Mouse (Mus musculus) MN1 (cell line): ENCODE measurements around the gene Hoxb8.
A peak's percentile ranks its signal among the peaks of the same experiment; 100 is the strongest.

Experiments used
- DNase-seq: peaks from one replicate; pipeline ENCODE4 v3.0.0-alpha.2; 2016; ENCODE audit warnings: low spot score

Gene Hoxb8

DNA sequence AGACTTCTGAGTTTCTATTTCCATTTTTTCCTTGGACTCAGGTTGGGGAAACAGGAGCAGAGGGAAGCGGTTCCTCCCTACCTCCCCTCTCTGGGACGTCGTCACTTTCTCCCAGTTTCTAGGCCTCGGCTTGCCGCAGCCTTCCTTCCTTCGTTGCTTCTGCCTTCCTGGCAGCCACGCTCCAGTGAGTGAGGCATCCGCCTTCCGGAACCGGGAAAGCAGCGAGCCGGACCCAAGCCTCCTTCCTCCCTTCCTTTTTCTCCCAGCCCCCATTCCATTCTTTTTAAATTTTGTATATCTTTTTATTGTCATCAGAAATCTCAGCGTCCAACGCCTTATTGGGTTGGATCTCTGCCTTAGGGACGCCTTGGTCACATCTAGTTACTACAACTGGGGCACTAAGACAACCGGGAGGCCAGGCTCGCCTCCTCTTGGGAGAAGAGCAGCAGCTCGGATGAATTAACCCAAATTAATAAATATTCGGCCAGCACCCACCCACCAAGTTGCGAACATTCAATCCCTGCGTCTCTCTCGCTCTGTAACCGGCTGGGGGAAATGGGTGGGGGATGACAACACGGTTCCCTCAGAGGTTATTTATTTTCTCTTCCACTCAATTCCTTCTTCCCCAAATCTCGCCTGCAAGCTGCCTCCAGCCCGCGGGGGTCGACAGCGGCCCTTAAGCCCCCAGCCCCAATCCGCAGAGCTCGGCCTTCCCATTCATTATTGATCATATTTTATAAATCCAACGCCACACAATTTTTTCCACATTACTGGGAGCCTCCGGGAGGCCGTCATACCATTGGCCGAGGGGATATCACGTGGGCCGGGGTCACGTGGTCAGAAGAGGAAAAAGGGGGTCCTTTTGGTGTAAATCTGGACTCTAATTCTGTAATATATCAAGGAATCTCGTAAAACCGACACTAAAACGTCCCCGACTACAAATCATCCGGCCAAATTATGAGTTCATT lies 4.3 kb downstream of the Hoxb8 start, which contains the start of gene Hoxb7:
Gene Hoxb7, plus strand, starts transcription at position 853 of the 968 bp plus-strand sequence.
- DNase-seq: no peak

DNA sequence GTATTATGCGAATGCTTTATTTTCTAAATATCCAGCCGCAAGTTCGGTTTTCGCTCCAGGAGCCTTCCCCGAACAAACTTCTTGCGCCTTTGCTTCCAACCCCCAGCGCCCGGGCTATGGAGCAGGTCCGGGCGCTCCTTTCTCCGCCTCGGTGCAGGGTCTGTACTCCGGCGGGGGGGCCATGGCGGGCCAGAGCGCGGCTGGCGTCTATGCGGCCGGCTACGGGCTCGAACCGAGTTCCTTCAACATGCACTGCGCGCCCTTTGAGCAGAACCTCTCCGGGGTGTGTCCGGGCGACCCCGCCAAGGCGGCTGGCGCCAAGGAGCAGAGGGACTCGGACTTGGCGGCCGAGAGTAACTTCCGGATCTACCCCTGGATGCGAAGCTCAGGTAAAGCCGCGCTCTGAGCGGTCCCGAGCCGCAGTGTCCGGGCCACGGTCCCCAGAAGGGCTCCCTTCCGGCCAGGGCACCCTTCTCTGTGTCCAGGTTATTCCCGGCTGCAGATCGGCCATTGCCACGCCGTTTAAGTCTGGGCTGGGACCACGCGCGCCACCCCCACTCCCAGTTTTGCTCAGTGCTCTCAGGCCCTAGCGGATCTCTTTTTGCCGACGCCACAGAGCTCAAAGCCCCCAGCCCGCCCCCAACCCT lies 5.2 kb downstream of the Hoxb8 start:
- no peak for DNase-seq

DNA sequence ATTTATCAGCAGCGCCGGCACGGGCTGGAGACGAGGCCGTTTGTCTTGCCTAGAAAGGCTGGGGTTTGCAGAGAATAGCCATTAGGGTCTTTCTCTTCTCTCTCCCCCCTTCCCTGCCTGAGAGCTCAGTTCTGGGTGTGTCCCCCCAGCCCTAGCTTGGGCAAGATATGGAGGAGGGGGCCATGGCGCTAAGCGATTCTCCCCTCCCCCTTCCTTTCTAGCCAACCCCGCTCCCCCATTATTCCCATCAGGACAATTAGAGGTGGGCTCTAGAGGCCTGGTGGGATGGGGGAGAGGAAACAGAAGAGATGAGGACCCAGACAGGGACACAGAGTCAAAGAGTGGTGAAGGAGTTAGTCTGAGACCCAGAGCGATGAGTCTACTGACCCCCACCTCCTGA lies 5.7 kb downstream of the Hoxb8 start:
- no peak for DNase-seq

DNA sequence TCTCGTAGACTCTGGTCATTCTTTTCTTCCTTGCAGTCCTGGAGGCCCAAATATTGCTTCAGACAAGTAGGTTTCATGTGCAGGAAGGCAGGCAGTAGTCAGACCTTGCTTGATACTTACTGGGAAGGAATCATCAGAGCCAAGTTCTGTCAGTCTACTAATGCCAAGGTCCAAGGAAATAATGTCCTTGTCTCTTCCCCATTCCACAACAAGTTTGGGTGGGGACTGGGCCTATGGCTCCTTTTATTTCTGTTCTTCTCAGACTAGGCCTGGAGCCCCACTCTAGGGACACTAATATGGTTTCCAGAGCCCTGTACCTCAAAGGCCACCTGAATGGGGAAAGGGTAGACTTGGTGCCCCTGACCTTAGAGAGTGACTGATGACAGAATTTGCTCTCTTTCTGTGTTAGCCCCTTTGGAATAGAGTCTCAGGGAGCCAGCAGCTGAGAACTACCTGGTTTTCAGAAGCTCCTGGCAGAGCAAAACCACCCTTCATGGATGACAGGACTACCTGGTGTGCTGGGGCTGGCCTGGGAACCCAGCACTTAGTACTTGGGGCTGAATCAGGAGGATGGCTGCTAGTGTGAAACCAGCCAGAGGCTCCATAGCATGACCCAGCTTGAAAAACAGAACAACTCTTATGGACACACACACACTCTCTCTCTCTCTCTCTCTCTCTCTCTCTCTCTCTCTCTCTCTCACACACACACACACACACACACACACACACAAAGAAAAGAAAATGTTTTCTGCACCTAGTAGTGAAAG lies 6.9 kb downstream of the Hoxb8 start:
- no peak for DNase-seq

DNA sequence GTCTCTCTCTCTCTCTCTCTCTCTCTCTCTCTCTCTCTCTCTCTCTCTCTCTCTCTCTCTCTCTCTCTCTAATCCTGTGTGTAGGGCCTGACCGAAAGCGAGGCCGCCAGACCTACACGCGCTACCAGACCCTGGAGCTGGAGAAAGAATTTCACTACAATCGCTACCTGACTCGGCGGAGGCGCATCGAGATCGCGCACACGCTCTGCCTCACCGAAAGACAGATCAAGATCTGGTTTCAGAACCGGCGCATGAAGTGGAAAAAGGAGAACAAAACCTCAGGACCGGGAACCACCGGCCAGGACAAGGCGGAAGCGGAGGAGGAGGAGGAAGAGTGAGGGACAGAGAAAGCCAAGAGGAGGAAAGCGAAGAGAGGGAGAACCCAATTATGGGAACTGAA lies 7.6 kb downstream of the Hoxb8 start:
- DNase-seq: no peak

DNA sequence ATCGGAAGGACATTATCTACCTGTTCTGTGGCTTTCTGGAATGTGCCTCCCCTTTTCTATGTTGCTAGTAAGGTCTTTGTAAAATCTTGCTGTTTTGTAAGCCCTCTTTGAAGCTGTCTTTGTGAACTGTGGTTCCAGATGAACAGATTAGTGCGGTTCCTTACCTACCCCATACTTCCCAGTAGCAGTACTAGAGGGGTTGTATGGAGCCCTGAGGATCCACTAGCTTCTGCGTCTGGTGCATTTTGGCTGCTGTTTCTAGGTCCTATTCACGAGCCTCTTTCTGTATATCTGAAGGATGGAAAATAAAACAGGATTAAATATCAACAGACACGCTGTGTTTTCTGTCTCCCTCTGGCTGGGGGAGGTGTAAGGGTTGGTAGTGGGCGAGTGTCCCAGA lies 8.1 kb downstream of the Hoxb8 start:
- no peak for DNase-seq

DNA sequence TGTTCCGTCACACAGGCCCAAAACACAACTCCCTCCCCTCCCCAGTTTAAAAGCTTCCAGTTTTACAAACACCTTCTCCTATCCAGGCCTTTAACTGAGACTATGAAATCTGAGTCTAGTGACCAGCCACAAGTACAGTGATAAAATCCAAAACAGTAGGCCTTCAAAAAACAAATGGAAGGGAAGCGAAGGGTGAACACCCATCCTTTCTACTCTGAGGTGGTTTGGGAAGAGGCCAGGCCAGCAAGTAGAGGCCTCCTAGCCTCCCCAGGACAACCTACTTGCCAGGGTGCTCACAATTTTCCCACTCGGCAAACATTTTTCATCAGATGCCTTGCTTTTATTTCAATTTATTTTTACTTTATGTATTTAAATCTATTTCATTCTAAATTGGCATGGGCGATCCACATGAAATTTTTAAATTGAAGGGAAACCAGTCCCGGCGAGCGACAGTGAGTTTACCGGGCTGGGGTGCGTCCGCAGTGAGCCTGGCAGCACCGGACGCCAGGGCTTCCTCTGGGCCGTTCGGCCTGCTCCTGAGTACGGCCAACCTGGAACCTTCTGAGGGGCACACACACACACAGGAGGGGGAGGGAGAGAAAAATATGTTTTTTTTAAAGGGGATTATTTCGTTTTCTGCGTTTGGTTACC lies 9.1 kb downstream of the Hoxb8 start:
- no peak for DNase-seq

DNA sequence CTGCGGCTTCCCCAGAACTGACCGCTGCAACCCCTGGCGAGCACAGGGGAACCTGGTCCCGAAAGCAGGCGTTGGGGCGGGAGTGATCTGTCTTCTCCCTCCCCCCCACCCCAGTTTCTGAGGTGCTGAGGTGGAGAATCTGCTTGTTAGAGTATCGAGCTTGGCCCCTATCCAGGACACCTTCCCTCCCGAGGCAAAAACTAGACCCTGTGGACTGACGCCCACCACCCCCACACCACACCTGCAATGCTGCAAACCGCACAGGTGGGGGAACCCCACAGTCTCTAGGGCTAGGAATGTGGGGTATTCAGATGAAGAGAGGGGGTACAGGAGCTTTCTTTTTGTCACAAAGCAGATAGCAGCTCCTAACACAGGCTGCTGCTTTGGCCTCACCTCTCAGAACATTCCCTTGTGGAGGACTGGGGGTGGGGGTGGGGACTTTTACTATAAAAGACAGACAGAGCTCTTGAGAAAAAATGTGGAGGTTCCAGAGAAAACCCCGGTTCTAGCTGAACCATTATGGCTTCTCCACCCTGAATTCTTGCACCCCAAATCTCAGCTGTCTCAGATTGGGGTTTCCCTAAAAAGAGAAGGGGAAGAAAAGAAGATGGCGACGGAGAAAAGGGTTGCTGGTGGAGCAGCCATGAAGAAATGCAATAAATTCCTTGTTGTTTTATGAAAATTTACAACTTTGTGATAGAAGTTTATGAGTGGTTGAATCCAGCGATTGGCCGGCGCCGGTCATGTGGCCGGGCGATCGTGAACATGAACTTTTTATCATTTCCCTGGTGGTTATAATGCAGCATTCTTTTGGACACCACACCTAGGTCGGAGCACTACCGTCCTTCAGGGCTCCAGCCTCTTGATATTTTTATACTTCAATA lies 10.2 kb downstream of the Hoxb8 start, which contains the start of gene Hoxb6:
Gene Hoxb6, plus strand, starts transcription at position 796 of the 884 bp plus-strand sequence.
- no peak for DNase-seq

DNA sequence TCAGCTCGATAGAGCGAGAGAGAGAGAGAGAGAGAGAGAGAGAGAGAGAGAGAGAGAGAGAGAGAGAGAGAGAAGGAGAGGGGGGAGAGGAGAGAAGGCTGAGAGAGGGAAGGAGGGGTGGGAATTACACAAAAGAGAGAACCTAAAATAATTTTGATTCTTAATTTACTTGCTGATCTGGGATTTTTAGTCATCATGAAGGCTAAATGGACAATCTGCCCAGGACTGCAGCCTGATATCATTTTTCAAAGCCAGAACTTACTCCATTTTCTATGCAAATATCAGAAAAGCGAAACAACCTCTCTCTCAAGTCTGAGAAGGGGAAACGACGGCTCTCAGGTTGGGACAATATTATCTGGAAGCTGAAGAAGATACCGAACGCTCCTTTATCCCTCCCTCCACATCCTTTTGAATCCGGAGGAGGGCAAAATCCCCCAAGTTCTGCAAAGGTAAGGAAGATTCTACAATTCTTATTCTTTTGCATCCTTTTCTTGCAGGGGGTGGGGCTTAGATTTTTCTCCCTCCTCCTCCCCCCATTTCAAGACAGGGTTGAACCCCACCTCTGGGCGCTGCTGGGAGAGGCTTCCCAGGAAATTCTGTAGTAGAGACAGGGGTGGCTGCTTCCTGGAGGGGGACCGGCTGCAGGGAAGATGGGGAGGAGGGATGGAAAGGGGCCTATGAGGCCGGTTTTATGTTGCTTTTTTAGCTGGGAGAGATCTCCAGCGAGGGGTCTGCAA lies 11.0 kb downstream of the Hoxb8 start:
- DNase-seq: no peak

DNA sequence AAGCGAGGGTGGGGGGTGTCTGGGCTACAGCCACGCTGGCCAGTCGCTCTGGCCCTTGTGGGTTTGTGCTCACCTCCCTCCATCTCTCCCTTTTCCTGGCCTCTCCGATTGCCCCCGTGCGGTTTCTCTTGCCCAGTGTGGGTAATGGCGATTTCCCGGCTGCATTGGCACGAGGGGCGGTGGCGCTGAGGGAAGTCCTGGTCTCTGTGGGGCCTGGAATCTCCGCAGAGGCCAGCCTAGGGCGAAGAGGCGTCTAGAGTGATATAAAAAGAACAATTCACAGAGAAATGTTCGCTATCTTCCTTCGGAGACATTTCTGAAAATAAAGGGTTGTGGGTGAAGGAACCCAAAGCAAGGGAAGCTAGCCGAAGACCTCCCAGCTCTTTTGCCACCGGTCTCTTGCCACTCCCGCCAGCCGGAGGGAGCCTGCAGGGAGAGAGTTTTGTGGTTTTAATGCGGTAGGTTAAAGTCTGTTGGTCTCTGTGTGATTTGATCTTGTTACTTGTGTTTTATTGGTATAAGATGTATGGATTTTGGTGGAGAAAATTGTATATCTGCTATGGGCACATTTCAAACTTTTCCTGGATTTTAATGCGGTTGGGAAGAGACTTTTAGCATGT lies 11.7 kb downstream of the Hoxb8 start:
- DNase-seq: no peak

DNA sequence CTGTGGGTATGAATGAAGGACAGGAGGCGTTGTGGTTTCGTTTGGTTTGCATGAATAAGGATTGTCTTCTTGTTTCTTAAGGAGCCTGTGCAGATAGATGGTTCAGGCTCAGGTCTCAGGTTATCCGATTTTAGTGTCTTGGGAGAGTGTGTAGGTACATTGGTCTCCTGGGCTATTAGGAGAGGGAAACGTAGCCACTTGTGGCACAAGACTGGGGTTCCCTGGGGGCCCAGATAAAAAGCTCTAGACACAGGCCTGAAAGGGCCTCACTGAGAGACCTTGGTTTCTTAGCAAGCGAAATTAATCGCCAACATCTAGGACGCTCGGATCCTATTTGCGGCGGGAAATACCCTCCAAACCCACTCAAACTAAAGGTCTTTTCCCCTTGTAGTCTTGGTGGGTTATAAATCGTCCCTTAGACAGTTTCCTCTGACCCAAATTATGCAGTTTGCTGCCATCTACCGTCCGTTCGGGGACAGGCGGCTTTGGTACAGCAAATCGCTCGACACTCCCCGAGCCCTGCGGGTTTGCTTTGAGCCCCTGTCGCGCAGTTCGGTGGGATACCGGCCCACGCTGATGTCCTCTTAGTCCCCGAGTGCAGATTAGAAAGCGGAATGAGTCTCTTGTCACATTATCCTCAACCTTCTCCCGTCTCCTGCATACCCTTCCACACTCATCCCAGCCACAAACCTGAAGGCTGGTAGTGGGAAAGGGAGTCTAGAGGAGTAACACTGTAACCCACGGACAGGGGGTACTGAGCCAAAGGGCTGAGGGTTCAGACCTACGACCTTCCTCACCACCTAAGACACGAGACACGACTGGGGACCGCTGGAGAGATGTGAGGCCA lies 12.8 kb downstream of the Hoxb8 start:
- peak; percentile 28 for DNase-seq

DNA sequence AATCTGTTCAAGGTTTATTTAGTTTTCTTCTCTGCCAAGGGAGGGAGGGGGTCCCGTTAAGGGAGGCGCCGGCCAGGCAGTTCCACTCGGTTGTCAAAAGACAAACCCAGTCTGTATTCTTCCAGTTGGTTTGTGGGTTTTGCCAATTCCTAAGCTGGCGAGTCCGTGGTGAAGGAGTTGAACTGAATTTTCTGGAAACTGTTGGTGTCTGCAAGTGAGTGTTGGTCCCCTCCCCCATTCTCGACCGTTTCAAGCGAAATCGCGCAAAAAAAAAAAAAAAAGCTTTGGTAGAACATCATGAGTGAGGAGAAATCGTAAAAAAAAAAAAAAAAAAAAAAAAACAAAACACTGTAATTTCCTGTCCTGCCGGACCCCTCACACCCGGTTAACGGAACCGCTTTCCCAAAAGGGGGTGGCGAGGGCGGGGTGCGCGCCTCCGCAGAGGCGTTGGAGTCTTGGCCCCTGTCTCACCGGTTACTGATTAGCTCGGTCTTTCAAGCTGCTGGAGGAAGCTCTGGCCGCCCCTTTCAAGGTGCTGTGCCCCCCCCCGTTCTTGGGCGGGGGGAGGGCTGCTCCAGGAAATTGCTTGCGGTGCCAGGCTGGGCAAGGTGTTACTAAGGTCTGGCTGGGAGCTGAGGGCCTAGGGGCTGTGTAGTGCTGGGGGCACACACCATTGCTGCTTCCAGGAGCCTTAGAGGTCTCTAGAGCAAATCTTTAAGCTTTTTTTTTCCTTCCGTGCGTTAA lies 13.6 kb downstream of the Hoxb8 start:
- no peak for DNase-seq

DNA sequence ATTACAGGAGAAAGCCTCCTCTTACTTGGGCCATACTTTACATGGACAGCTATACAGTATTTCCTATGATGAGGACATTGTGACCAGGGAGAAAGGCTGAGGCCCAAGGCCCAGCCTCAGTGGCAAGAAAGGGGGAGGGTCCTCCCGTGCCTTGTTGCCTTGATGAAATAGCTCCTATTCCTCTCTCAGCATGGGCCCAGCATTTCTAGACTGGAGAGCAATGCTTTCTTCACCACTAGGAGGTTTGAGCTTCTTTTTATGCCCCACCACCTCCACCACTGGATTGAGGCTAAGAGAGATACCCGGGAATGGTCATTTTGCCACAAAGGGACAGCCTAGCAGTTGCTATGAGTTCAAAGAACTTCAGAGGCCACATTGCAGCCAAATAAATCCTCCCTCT lies 15.3 kb downstream of the Hoxb8 start:
- no peak for DNase-seq

DNA sequence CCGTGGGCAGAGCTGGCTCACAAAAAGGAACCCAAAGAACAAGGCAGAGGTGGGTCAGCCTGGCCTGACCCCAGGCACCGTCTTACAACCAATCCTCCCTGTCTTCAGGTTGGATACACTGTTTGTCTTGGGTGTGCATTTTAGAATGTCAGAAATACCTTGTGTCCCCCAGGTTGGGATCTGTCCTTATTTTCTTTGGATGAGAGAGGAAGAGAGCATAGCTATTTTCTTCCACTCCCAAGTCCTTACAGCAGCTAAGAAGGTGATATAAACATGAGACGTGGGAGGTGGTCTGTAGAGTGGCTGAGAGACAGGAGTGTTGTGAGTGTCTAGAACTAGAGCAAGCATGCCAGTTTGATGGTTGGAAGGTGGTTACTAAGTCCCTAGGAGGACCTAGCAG lies 15.7 kb downstream of the Hoxb8 start:
- no peak for DNase-seq

DNA sequence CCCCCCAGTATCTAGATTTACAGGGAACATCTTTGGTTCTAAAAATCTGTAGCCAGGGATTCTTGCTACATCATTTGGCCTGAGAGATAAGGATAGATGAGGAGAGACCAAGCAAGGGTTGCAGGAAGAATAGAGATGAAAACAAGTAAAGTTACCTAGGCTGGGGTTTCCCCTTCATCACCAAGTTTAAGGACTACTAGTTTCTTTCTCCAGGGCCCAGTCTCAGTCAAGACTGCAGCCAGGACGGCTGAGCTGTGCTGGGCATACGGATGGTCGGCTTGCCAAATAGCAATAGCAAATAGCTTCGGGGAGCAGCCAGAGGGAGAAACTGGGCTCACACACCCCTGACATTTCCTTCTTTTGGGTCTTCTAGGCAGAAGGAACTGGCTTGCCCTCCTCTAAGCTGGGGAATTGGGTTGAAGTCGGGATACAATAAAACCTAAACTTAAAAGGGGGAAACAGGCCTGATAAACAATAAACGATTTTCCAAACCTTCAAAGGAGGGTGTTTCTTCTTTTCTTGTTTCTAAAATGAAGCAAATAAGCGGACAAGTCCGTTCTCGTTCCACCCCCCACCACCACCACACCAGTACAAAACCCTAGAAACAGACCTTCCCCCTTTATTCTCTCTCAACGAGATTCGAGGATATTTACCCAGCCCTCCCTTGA lies 16.4 kb downstream of the Hoxb8 start:
- DNase-seq: no peak

DNA sequence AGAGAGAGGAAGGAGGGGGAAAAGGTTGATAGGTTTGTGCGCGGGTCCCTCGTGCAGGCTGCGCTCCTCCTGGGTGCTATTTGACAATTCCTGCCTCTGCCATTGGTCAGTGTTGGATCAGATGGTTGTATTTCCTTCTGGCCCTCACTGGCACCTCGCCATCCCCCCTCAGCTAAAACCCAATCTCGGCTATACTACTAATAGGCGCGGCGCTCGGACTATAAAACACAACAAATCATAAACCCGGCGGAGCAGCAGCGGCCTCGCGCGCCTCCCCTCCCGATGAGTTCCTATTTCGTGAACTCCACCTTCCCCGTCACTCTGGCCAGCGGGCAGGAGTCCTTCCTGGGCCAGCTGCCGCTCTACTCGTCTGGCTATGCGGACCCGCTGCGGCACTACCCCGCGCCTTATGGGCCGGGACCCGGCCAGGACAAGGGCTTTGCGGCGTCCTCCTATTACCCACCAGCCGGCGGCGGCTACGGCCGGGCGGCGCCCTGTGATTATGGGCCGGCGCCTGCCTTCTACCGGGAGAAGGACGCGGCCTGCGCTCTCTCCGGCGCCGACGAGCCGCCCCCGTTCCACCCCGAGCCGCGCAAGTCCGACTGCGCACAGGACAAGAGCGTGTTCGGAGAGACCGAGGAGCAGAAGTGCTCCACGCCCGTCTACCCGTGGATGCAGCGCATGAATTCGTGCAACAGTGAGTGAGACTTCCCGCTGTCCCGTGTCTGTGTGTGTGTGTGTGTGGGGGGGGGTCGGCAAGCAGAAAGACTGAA lies 17.4 kb downstream of the Hoxb8 start:
- DNase-seq: no peak

DNA sequence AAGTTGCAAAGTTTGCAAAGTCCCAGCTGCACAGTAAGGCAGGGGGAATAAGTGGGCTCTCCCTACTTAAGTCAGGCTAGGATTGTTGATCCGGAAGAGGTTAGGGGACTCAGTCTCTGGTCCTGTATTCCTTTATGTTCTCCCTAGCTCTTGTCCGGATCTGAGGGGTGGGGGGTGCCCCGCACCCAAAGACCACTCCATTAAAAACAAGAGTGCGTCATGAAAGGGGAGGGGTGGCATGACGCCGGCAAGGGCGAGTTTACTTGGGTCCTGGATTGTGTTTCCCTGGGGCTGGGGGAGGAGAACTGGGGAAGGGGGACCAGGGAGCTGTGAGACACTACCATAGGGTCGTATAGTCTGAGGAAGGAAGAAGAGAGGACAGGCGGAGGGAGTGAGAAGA lies 18.1 kb downstream of the Hoxb8 start:
- DNase-seq: no peak
